Mouse (Mus musculus) C2C12 (cell line): ENCODE results near the gene Cort. TPM values are rescaled to one million over a fixed set of nuclear protein-coding genes. Genes with fewer than 3 reads are reported as not detected.

ENCODE experiments used
- H3K27me3 ChIP-seq: one replicate; pipeline ENCODE4 v1.6.1; 2011; ENCODE audit not compliant: control insufficient read depth, insufficient read depth, insufficient read length
- H3K36me3 ChIP-seq: one replicate; pipeline ENCODE4 v1.6.1; 2011; ENCODE audit not compliant: control insufficient read depth, insufficient read depth
- H3K4me3 ChIP-seq: one replicate; pipeline ENCODE4 v1.5.1; 2011; ENCODE audit warnings: mild to moderate bottlenecking, control low read depth; ENCODE audit not compliant: poor library complexity, insufficient read depth, severe bottlenecking
- H3K79me2 ChIP-seq: one replicate; pipeline ENCODE4 v1.6.1; 2011; ENCODE audit not compliant: control insufficient read depth, insufficient read depth
- H3K79me3 ChIP-seq: one replicate; pipeline ENCODE4 v1.6.1; 2011; ENCODE audit warnings: low read depth, control low read depth
- H3ac ChIP-seq: one replicate; pipeline ENCODE3; 2011; ENCODE audit warnings: low read depth; ENCODE audit not compliant: control insufficient read depth, insufficient read length
- CEBPB ChIP-seq: IDR thresholded peaks from one replicate; pipeline ENCODE4 v1.6.1; 2011; ENCODE audit warnings: low read depth, mild to moderate bottlenecking, control low read depth, moderate library complexity
- CTCF ChIP-seq: IDR thresholded peaks from one replicate; pipeline ENCODE4 v1.5.1; 2011; ENCODE audit not compliant: control insufficient read depth, insufficient read depth, insufficient read length
- FOSL1 ChIP-seq: IDR thresholded peaks from one replicate; pipeline ENCODE4 v1.8.0; 2011; ENCODE audit warnings: mild to moderate bottlenecking, low read length; ENCODE audit not compliant: poor library complexity, insufficient read depth, severe bottlenecking
- MAX ChIP-seq: IDR thresholded peaks from one replicate; pipeline ENCODE4 v1.6.1; 2011; ENCODE audit warnings: mild to moderate bottlenecking, control low read depth
- MYOD1 ChIP-seq: IDR thresholded peaks from one replicate; pipeline ENCODE4 v1.6.1; 2011; ENCODE audit warnings: low read depth; ENCODE audit not compliant: control insufficient read depth, insufficient read length
- MYOG ChIP-seq: IDR thresholded peaks from one replicate; pipeline ENCODE4 v1.6.1; 2011; ENCODE audit not compliant: control insufficient read depth, insufficient read length; ENCODE audit errors: extremely low read depth
- USF1 ChIP-seq: IDR thresholded peaks from one replicate; pipeline ENCODE4 v1.6.1; 2011; ENCODE audit warnings: low read depth, mild to moderate bottlenecking, control low read depth, moderate library complexity
- polyA plus RNA-seq: library from polyadenylated mRNA; unstranded; fragments of >200 nt; fragmentation: generic; extraction: Trizol; gene quantifications from one replicate; pipeline ENCODE4 v1.2.1, GENCODE M21; 2012; ENCODE audit warnings: missing spikeins

Cort gene
- polyA plus RNA-seq, 1 experiment: 0.20 TPM

DNA sequence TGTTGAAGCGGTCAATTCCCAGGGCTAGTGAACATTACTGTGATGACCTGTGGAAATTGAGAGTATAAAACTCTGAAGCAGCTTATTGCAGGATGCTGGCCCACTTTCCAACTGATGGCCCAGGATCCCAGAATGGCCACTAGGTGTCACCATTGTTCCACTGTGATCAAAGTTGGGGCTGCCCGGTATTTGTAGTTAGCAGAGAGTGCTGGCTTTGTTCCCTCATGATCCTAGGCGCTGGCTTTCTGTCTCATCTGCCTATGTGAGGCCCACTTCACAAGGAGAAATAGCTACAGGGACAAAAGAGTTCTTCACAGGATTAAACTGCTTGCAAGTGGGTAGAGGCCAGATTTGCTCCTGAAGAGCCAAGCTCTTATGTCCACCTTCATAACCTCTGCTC, 17.9 kb upstream of the Cort start:
- Histone ChIP-seq H3K79me3 (no peaks in the 10 kb centered on the region), H3K4me3 (no peak overlapping the region), H3K79me2 (no peaks in the 10 kb centered on the region), H3K36me3 (peaks cover 5% of the 10 kb centered on the region), H3ac (no peak overlapping the region), H3K27me3 (no peaks in the 10 kb centered on the region)
- TF ChIP-seq CEBPB (no peak), MAX (no peak), USF1 (no peak), CTCF (peak; percentile 48)

DNA sequence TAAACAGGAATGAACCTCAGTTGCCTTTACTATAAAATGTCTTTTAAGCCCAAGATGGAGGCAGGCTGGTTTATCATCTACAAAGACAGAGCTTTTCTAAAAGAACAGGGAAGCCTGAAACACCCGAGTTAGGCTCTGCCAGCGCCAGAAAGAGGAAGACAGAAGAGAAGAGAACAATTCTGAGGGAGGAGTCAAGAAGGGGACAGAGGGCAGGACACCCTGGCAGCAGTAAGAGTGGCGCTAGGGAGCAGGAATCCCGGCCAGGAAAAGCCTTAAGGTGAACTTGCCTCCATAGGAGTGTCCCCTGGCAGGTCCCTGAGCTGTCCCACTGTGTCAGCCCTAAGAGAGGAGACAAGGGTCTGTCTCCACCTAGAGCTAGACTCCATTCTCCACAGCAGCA, 17.0 kb upstream of the Cort start:
- no peak for TF ChIP-seq CTCF
- no peak for TF ChIP-seq MYOG
- TF ChIP-seq FOSL1: no peak
- no peak for TF ChIP-seq MAX
- no peak for TF ChIP-seq CEBPB
- no peak for TF ChIP-seq USF1
- TF ChIP-seq MYOD1: no peak
- H3K4me3 ChIP-seq: no peak overlapping the region
- no peaks in the 10 kb centered on the region for H3K36me3 ChIP-seq
- no peaks in the 10 kb centered on the region for H3K79me3 ChIP-seq
- H3K79me2 ChIP-seq: no peaks in the 10 kb centered on the region
- no peak overlapping the region for H3ac ChIP-seq
- H3K27me3 ChIP-seq: no peaks in the 10 kb centered on the region

DNA sequence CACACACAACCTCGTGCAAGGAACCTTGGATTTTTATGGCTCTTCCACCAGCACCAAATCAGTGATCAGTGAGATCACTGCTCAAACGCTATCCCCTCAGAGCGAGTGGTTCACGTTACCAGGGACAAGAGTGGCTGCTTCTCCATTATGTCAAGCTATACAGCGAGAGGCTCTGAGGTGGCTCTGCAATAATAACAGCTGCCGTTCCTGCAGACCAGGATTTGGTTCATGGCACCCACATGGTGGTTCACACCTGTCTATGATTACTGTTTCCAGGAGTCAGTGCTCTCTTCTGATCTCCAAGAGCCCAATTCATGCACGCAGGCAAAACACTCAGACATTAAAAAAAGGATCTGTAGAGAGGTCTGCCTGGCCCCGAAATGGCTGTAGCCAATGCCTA, 12.0 kb upstream of the Cort start:
- H3K79me2 ChIP-seq: peaks cover 30% of the 10 kb centered on the region
- H3ac ChIP-seq: no peak overlapping the region
- no peaks in the 10 kb centered on the region for H3K27me3 ChIP-seq
- H3K79me3 ChIP-seq: peaks cover 10% of the 10 kb centered on the region
- peaks cover 2% of the 10 kb centered on the region for H3K36me3 ChIP-seq
- H3K4me3 ChIP-seq: no peak overlapping the region
- TF ChIP-seq MYOD1: peak; percentile 6
- no peak for TF ChIP-seq FOSL1

DNA sequence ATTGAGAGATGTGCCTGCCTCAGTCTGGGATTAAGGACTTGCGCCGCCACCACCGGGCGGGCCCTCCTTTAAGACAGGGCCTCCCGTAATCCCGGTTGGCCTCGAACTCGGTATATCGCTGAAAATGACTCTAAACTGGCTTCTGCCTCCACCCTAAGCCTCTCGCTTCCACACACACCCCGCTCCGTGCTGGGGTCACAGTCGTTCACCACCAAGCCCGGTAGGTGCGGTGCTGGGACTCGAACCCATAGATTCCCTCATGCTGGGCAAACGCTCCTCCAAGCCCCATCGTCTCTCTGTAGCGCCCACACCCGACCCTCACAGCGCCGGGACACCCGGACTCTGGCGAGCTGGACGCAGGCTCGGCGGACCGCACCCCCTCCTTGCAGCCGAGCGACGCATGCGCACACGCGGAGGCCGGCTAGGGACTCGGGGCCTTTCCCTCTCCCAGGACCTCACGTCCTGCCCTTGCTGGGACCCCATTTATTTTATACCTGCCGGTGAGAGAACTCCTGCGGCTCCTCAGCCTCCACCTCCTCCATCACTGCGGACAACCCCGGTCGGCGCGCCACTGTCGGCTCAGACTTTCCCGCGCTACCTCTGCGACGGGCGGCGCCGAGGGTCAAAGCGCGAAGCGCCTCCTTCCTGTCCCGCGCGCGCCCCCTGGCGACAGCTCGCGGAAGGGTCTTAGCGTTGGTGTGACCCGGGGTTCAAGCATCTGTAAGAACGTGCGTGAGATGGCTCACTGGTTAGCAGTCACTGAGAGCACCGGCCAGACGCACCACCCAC, 10.6 kb upstream of the Cort start, which contains the start of gene Cenps:
Gene Cenps (minus strand): TSS at position 648 of the 789 bp plus-strand sequence.
- no peaks in the 10 kb centered on the region for H3K27me3 ChIP-seq
- H3K36me3 ChIP-seq: peaks cover 5% of the 10 kb centered on the region

DNA sequence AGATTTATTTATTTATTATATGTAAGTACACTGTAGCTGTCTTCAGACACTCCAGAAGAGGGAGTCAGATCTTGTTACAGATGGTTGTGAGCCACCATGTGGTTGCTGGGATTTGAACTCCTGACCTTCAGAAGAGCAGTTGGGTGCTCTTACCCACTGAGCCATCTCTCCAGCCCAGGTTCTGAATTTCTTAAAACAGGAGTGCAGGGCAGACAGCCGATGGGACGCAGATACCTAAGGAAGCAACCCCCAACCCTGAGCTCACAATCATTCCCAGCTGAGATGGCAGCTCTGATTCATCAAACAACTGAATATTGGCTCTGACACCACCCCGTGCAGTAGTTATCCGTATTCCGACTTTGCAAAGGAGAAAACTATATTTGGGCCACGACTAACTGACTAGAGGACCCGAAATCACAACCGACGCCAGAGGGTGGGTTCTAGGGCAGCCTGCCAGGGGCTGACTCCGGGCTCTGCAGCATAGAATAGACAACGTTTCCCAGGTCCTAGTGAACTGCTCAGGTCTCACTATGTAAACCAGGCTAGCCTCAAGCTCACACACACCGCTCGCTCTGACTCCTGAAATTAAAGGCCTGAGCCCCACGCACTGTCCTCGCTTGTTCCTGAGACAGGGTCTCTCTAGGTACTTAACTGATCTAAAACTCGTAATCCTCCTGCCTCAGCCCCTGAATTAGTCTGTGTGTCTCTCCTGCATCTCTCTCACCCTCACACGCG, 9.7 kb upstream of the Cort start:
- H3K27me3 ChIP-seq: no peaks in the 10 kb centered on the region
- peak overlapping the region; percentile 61 for H3K4me3 ChIP-seq
- H3K36me3 ChIP-seq: peaks cover 5% of the 10 kb centered on the region
- TF ChIP-seq MYOG (no peak), CTCF (no peak), CEBPB (no peak), FOSL1 (no peak), USF1 (no peak), MYOD1 (no peak), MAX (no peak)
- peaks cover 36% of the 10 kb centered on the region for H3K79me2 ChIP-seq
- peaks cover 10% of the 10 kb centered on the region for H3K79me3 ChIP-seq
- H3ac ChIP-seq: peak overlapping the region; percentile 57

More for the DNA sequence above, 10.6 kb upstream of the Cort start, which contains the start of gene Cenps:
- TF ChIP-seq MAX (peak; percentile 38), CTCF (peak; percentile 78), MYOD1 (no peak)
- Histone ChIP-seq H3K79me3 (peaks cover 10% of the 10 kb centered on the region), H3ac (peak within 1 kb of the TSS; percentile 78), H3K4me3 (peak within 1 kb of the TSS; percentile 61), H3K79me2 (peaks cover 36% of the 10 kb centered on the region)

DNA sequence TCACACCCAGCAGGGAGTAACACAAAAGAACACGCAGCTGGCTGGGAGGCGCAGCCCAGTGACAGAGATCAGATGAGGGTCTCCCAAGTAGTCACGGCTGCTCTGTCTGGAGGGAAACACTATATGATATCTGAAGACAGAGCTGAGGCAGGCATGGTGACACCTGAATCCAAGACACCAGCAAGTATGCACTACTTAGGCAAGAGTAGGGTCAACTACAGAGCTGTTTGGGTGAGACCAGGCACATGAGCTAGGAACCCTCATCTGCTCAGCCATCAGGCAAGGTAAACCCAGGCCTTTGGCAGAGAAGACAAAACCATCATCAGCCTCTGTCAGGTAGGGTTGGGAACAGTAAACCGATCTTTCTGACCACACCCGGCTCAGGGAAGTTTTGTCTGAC, 6.8 kb upstream of the Cort start:
- peaks cover 10% of the 10 kb centered on the region for H3K79me3 ChIP-seq
- TF ChIP-seq FOSL1 (no peak), MAX (no peak), MYOG (no peak), CEBPB (no peak), MYOD1 (no peak), CTCF (no peak), USF1 (no peak)
- H3K27me3 ChIP-seq: no peaks in the 10 kb centered on the region
- H3ac ChIP-seq: no peak overlapping the region
- H3K79me2 ChIP-seq: peaks cover 36% of the 10 kb centered on the region
- no peak overlapping the region for H3K4me3 ChIP-seq
- peaks cover 9% of the 10 kb centered on the region for H3K36me3 ChIP-seq
